In genomic region chr1:53061340-53061739, GRCm38 (mm10) we compare ENCODE assay signal across 12 mouse cellular contexts. TPM values are rescaled to one million over a fixed set of nuclear protein-coding genes. Genes with fewer than 3 reads are reported as not detected.
DNase-seq lines count a peak whose midpoint lies in the region; ATAC-seq and TF ChIP-seq lines count a peak whose summit lies in the region.
"Had no signal": no experiment of that assay in that cellular context is flagged by ENCODE, and none has a peak within 500 bp of the region (broad histone marks: within the 10 kb centered on the region; RNA-seq: fewer than 3 reads in every experiment).

Mstn (plus strand) TSS chr1:53061640.

- TF ChIP-seq CTCF in lung, embryonic 14.5 days (IDR thresholded peaks at IDR 0.05; ENCODE audit: low read depth), result no peak
- TF ChIP-seq CTCF in stomach, postnatal 0 days (IDR thresholded peaks at IDR 0.05; ENCODE audit: low read depth), result no peak

- peaks cover 8% of the 10 kb centered on the region; the same call in 1 of the 2 replicates for H3K4me1 ChIP-seq in forebrain, embryonic 13.5 days
- H3K4me1 ChIP-seq in forebrain, embryonic 11.5 days (replicated peaks; ENCODE audit: control insufficient read depth, insufficient read depth, low read length), result no peaks in the 10 kb centered on the region
- H3K4me1 ChIP-seq in lung, embryonic 14.5 days (ENCODE audit: insufficient read depth), result peaks cover 4% of the 10 kb centered on the region; the same call in 1 of the 2 replicates
- peaks cover 32% of the 10 kb centered on the region for H3K4me1 ChIP-seq in limb, embryonic 10.5 days
- H3K4me1 ChIP-seq in stomach, postnatal 0 days (replicated peaks; ENCODE audit: control insufficient read depth, insufficient read depth), result no peaks in the 10 kb centered on the region

- no peak for DNase-seq in forebrain, embryonic 11.5 days (ENCODE audit: low spot score)
- DNase-seq in lung, embryonic 14.5 days, result no peak
- DNase-seq in lung, postnatal 36 days, result no peak
- no peak for DNase-seq in limb, embryonic 10.5 days (ENCODE audit: low spot score)
- DNase-seq in stomach, postnatal 0 days (ENCODE audit: low spot score), result no peak
- DNase-seq in kidney, adult 8-10 months, result no peak
- DNase-seq: adrenal gland, adult 2 months; heart, postnatal 14 days; kidney, postnatal 36 days had no signal

- H3K4me3 ChIP-seq in forebrain, embryonic 13.5 days, result no peak within 1 kb of the TSS
- H3K4me3 ChIP-seq in forebrain, embryonic 11.5 days (ENCODE audit: low read depth, low read length), result no peak within 1 kb of the TSS
- H3K4me3 ChIP-seq in lung, embryonic 14.5 days (ENCODE audit: low read depth, low read length), result no peak within 1 kb of the TSS
- no peak within 1 kb of the TSS for H3K4me3 ChIP-seq in limb, embryonic 10.5 days
- no peak within 1 kb of the TSS for H3K4me3 ChIP-seq in stomach, postnatal 0 days (ENCODE audit: low read depth, low read length)

- H3K9ac ChIP-seq in forebrain, embryonic 13.5 days, result 0 out of 2 replicates have a peak within 1 kb of the TSS, but pooled peaks have one; percentile 37
- H3K9ac ChIP-seq in forebrain, embryonic 11.5 days (ENCODE audit: low read length), result no peak within 1 kb of the TSS
- H3K9ac ChIP-seq in lung, embryonic 14.5 days, result no peak within 1 kb of the TSS
- H3K9ac ChIP-seq in stomach, postnatal 0 days (ENCODE audit: low read length), result no peak within 1 kb of the TSS

- TF ChIP-seq EP300 in stomach, postnatal 0 days (optimal IDR thresholded peaks at IDR 0.05), result no peak

- WGBS in forebrain, embryonic 13.5 days, result 70% methylated on average over 6 of the region's 6 CpGs
- WGBS in forebrain, embryonic 11.5 days, result 72% methylated on average over 6 of the region's 6 CpGs
- 45% methylated on average over 6 of the region's 6 CpGs for WGBS in lung, embryonic 14.5 days
- WGBS in limb, embryonic 10.5 days, result 79% methylated on average over 6 of the region's 6 CpGs
- WGBS in stomach, postnatal 0 days, result 46% methylated on average over 6 of the region's 6 CpGs

- no peaks in the 10 kb centered on the region for H3K36me3 ChIP-seq in forebrain, embryonic 13.5 days (ENCODE audit: poor library complexity, severe bottlenecking)
- no peaks in the 10 kb centered on the region for H3K36me3 ChIP-seq in forebrain, embryonic 11.5 days (ENCODE audit: control insufficient read depth, insufficient read depth, low read length)
- no peaks in the 10 kb centered on the region for H3K36me3 ChIP-seq in lung, embryonic 14.5 days (ENCODE audit: insufficient read depth)
- H3K36me3 ChIP-seq in limb, embryonic 10.5 days, result no peaks in the 10 kb centered on the region
- H3K36me3 ChIP-seq in stomach, postnatal 0 days (ENCODE audit: control insufficient read depth, insufficient read depth, low read length), result no peaks in the 10 kb centered on the region

- H3K9me3 ChIP-seq in forebrain, embryonic 13.5 days (replicated peaks), result 0 out of 2 replicates have a peak, but pooled peaks cover 4% of the 10 kb centered on the region
- H3K9me3 ChIP-seq in forebrain, embryonic 11.5 days (ENCODE audit: control insufficient read depth, low read length), result no peaks in the 10 kb centered on the region
- H3K9me3 ChIP-seq in lung, embryonic 14.5 days (ENCODE audit: low read depth, low read length), result no peaks in the 10 kb centered on the region
- H3K9me3 ChIP-seq in limb, embryonic 10.5 days (replicated peaks), result no peaks in the 10 kb centered on the region
- no peaks in the 10 kb centered on the region for H3K9me3 ChIP-seq in stomach, postnatal 0 days (ENCODE audit: control insufficient read depth, low read length)

- 0 out of 2 replicates have a peak within 1 kb of the TSS, but pooled peaks have one; percentile 8 for H3K4me2 ChIP-seq in forebrain, embryonic 13.5 days
- H3K4me2 ChIP-seq in forebrain, embryonic 11.5 days (ENCODE audit: low read depth, low read length, severe bottlenecking), result no peak within 1 kb of the TSS
- H3K4me2 ChIP-seq in lung, embryonic 14.5 days, result peak within 1 kb of the TSS; percentile 37; the same call in 1 of the 2 replicates
- 0 out of 2 replicates have a peak within 1 kb of the TSS, but pooled peaks have one; percentile 21 for H3K4me2 ChIP-seq in stomach, postnatal 0 days (replicated peaks; ENCODE audit: low read depth)

- no peak for ATAC-seq in forebrain, embryonic 13.5 days
- no peak for ATAC-seq in forebrain, embryonic 11.5 days (replicated peaks; ENCODE audit: low FRiP score)
- no peak for ATAC-seq in lung, embryonic 14.5 days (ENCODE audit: insufficient read depth)
- no peak for ATAC-seq in stomach, postnatal 0 days (ENCODE audit: low FRiP score, low TSS enrichment)
- no peak for ATAC-seq in frontal cortex, adult (ENCODE audit: low TSS enrichment)

- H3K27ac ChIP-seq in forebrain, embryonic 13.5 days, result no peak within 1 kb of the TSS
- H3K27ac ChIP-seq in forebrain, embryonic 11.5 days (ENCODE audit: low read depth, low read length), result no peak within 1 kb of the TSS
- H3K27ac ChIP-seq in lung, embryonic 14.5 days (ENCODE audit: low read depth), result no peak within 1 kb of the TSS
- peak within 1 kb of the TSS; percentile 64 for H3K27ac ChIP-seq in limb, embryonic 10.5 days
- H3K27ac ChIP-seq in stomach, postnatal 0 days (replicated peaks), result no peak within 1 kb of the TSS
- H3K27ac ChIP-seq: macrophage had no signal

- no peaks in the 10 kb centered on the region for H3K27me3 ChIP-seq in forebrain, embryonic 13.5 days
- H3K27me3 ChIP-seq in forebrain, embryonic 11.5 days (ENCODE audit: control insufficient read depth, insufficient read depth, low read length), result no peaks in the 10 kb centered on the region
- no peaks in the 10 kb centered on the region for H3K27me3 ChIP-seq in lung, embryonic 14.5 days (ENCODE audit: insufficient read depth, low read length)
- H3K27me3 ChIP-seq in limb, embryonic 10.5 days (ENCODE audit: low read depth, poor library complexity, severe bottlenecking), result no peaks in the 10 kb centered on the region
- H3K27me3 ChIP-seq in stomach, postnatal 0 days (ENCODE audit: control insufficient read depth, insufficient read depth, low read length), result no peaks in the 10 kb centered on the region

RNA-seq across cellular contexts. Expression of gene Mstn, which starts in this region (rescaled TPM):
- 0.19 and 0.28 TPM in 2 replicates for polyA plus RNA-seq in forebrain, embryonic 13.5 days (2015; fragmentation: Nextera tagmentation; extraction: Ambion mirVana)
- 0.09 and 0.24 TPM in 2 replicates for polyA plus RNA-seq in forebrain, embryonic 11.5 days (2014; fragmentation: Nextera tagmentation; extraction: Ambion mirVana)
- polyA plus RNA-seq in lung, embryonic 14.5 days (2014; fragmentation: Nextera tagmentation; extraction: Ambion mirVana), result 0.18 TPM in 1 of 2 replicates, not detected in the other
- polyA plus RNA-seq in limb, embryonic 10.5 days (2016; fragmentation: Nextera tagmentation; extraction: Ambion mirVana), result 0.88 and 1.2 TPM in 2 replicates
- polyA plus RNA-seq in stomach, postnatal 0 days (2015; fragmentation: Nextera tagmentation; extraction: Ambion mirVana), result 0.25 and 0.80 TPM in 2 replicates
- polyA plus RNA-seq: adrenal gland, adult 2 months; macrophage had no signal
